Mouse (Mus musculus) fat pad, adult 2 months (tissue): ENCODE measurements around the gene Heg1.

Source experiments
- DNase-seq: peaks from one replicate; pipeline ENCODE4 v3.0.0-alpha.2; 2011; ENCODE audit warnings: low read depth, low spot score; ENCODE audit errors: extremely low read depth

The Heg1 gene

GRCm38 (mm10) chr16:33676347-33677312 is 7.5 kb upstream of the Heg1 start:
- DNase-seq = peak; percentile 79

GRCm38 (mm10) chr16:33677313-33677690 is 6.9 kb upstream of the Heg1 start:
- no peak for DNase-seq

GRCm38 (mm10) chr16:33677901-33678300 is 6.3 kb upstream of the Heg1 start:
- no peak for DNase-seq

GRCm38 (mm10) chr16:33680271-33680670 is 3.9 kb upstream of the Heg1 start:
- no peak for DNase-seq

- no peak for DNase-seq
Measured at GRCm38 (mm10) chr16:33680816-33681215, 3.4 kb upstream of the Heg1 start.

- no peak for DNase-seq
Measured at GRCm38 (mm10) chr16:33681661-33682060, 2.5 kb upstream of the Heg1 start.

GRCm38 (mm10) chr16:33682651-33683050 is 1.5 kb upstream of the Heg1 start:
- DNase-seq = no peak

- DNase-seq = no peak
Measured at GRCm38 (mm10) chr16:33683206-33684161, 686 bp upstream of the Heg1 start.

GRCm38 (mm10) chr16:33684703-33685701 is 832 bp downstream of the Heg1 start:
- no peak for DNase-seq

GRCm38 (mm10) chr16:33686056-33686455 is 1.9 kb downstream of the Heg1 start:
- no peak for DNase-seq

- no peak for DNase-seq
Measured at GRCm38 (mm10) chr16:33687724-33688123, 3.6 kb downstream of the Heg1 start.

- no peak for DNase-seq
Measured at GRCm38 (mm10) chr16:33690975-33691747, 7.0 kb downstream of the Heg1 start.

- DNase-seq = no peak
Measured at GRCm38 (mm10) chr16:33693553-33693952, 9.4 kb downstream of the Heg1 start.

- DNase-seq = no peak
Measured at GRCm38 (mm10) chr16:33696811-33697575, 12.8 kb downstream of the Heg1 start.

GRCm38 (mm10) chr16:33697576-33698276 is 13.6 kb downstream of the Heg1 start:
- DNase-seq = no peak

GRCm38 (mm10) chr16:33698277-33698790 is 14.2 kb downstream of the Heg1 start:
- no peak for DNase-seq

- no peak for DNase-seq
Measured at GRCm38 (mm10) chr16:33700584-33700983, 16.4 kb downstream of the Heg1 start.

- no peak for DNase-seq
Measured at GRCm38 (mm10) chr16:33701872-33702271, 17.7 kb downstream of the Heg1 start.
